Mouse (Mus musculus) spleen, adult 2 months (tissue): ENCODE measurements around the gene Htra2. TPM values are rescaled to one million over a fixed set of nuclear protein-coding genes. Genes with fewer than 3 reads are reported as not detected.

Experiments used
- DNase-seq, 2 experiments: peaks; one replicate each; pipeline versions ENCODE4 v3.0.0 to v3.0.0-alpha.2; 2012 to 2021; ENCODE audit warnings: low spot score in 2 of 2, low read depth in 1 of 2
- H3K27ac ChIP-seq: fragments of 200-500 bp; 2 replicates; pipeline ENCODE4 v1.5.1; 2012; ENCODE audit warnings: low read length, inconsistent platforms; ENCODE audit not compliant: insufficient read depth
- H3K27me3 ChIP-seq: fragments of 200-500 bp; 2 replicates; pipeline ENCODE4 v1.6.1; 2012; ENCODE audit warnings: mild to moderate bottlenecking, moderate library complexity, low read length, inconsistent platforms; ENCODE audit not compliant: control insufficient read depth, insufficient read depth
- H3K36me3 ChIP-seq: fragments of 200-500 bp; 2 replicates; pipeline ENCODE4 v1.6.1; 2012; ENCODE audit warnings: mild to moderate bottlenecking, low read length, inconsistent platforms; ENCODE audit not compliant: control insufficient read depth, insufficient read depth
- H3K4me1 ChIP-seq: fragments of 200-500 bp; 2 replicates; pipeline ENCODE4 v1.6.1; 2011; ENCODE audit warnings: inconsistent platforms; ENCODE audit not compliant: control insufficient read depth, insufficient read depth, insufficient read length
- H3K4me3 ChIP-seq: fragments of 200-500 bp; 2 replicates; pipeline ENCODE4 v1.5.1; 2011; ENCODE audit warnings: mild to moderate bottlenecking, inconsistent platforms; ENCODE audit not compliant: insufficient read depth, insufficient read length; ENCODE audit errors: extremely low read depth
- CTCF ChIP-seq: fragments of 200-500 bp; IDR thresholded peaks from 2 replicates; pipeline ENCODE4 v1.5.1; 2011; ENCODE audit warnings: mild to moderate bottlenecking, inconsistent platforms; ENCODE audit not compliant: insufficient read depth, insufficient read length, insufficient replicate concordance; ENCODE audit errors: extremely low read depth
- POLR2A ChIP-seq: fragments of 200-500 bp; IDR thresholded peaks from 2 replicates; pipeline ENCODE4 v1.6.1; 2011; ENCODE audit warnings: low read depth, low read length, inconsistent platforms
- WGBS: fragments of 180-500 bp; shearing (Covaris S2); methylation state at CpG from one replicate; pipeline ENCODE4 v1.1.7; 2018; 5-methylcytosine and 5-hydroxymethylcytosine counted together
- polyA plus RNA-seq: library from polyadenylated mRNA; depleted of rRNA; stranded (reverse); fragments of >200 nt; gene quantifications from 2 replicates; pipeline ENCODE4 v1.2.3, GENCODE M21; 2012; rRNA removed

Gene Htra2
- polyA plus RNA-seq = 59.1 and 69.0 TPM in 2 replicates

DNA sequence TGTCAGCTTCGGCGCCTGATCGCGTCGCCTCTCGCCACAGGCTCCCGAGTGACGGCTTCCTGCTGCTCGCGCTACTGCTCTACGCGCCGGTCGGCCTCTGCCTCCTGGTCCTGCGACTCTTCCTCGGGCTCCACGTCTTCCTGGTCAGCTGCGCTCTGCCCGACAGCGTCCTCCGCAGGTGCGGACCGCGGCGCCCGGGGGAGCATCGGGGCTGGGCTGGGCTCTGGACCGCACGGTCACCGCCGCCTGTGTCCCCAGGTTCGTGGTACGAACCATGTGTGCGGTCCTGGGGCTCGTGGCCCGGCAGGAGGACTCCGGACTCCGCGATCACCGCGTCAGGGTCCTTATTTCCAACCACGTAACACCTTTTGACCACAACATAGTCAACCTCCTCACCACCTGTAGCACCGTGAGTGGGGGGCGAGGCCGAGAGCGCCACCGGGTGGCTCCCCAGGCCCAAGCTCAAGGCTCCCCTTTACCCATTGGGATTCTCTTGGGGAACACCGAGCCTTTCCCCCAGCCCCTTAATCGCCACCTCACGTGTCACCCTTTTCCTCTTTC is at the start of gene Htra2:
Htra2 (minus strand) TSS at position 403 of the 561 bp plus-strand sequence.
- peak in 1 of 2 experiments; percentile 51 for DNase-seq
- Histone ChIP-seq H3K4me1 (peaks cover 7% of the 10 kb centered on the region; the same call in 1 of the 2 replicates), H3K27ac (peak within 1 kb of the TSS; percentile 90), H3K27me3 (no peaks in the 10 kb centered on the region), H3K36me3 (peaks cover 15% of the 10 kb centered on the region), H3K4me3 (peak within 1 kb of the TSS; percentile 93)
- under 1% methylated on average over 46 of the region's 50 CpGs for WGBS
- 0 out of 2 replicates have a peak, but pooled peaks have one; percentile 42 for TF ChIP-seq CTCF
- no peak for TF ChIP-seq POLR2A

- Histone ChIP-seq H3K4me3 (no peak overlapping the region), H3K27ac (no peak overlapping the region), H3K36me3 (no peaks in the 10 kb centered on the region; the same call in 1 of the 2 replicates), H3K27me3 (no peaks in the 10 kb centered on the region), H3K4me1 (peaks cover 13% of the 10 kb centered on the region)
- no peak for DNase-seq
- WGBS = 89% methylated on average over 4 of the region's 4 CpGs
- TF ChIP-seq POLR2A = no peak
- no peak for TF ChIP-seq CTCF
Measured at GRCm38 (mm10) chr6:83104158-83104557, 49.1 kb upstream of the Htra2 start.

DNA sequence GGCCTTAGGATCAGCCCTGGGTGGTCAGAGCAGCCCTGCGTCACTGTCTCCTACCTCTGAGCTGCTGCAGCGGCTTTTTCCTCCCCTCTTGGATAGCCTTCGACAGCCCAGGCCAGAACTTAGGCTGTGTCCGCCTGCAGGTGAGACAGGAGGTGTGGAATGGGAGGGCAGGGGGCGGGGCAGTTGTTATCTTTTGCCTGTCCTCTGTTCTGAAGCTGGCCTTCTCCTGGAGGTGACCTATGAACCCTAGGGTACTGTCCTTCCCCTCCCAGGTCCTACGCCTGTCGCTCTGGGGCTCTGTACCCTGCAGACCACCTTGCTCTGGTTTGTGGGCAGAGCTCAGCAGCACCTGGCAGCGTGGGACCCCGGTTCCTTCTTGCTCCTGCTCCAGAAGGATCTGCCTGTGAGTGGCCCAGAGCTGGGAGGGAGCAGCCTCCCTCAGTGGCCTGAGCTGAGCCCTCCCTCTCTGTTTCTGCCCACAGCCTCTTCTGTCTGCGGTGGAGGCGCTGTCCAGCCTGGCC is 48.1 kb upstream of the Htra2 start:
- no peak for DNase-seq
- Histone ChIP-seq H3K27ac (no peak overlapping the region), H3K27me3 (no peaks in the 10 kb centered on the region), H3K4me3 (no peak overlapping the region), H3K4me1 (peaks cover 13% of the 10 kb centered on the region), H3K36me3 (no peaks in the 10 kb centered on the region; the same call in 1 of the 2 replicates)
- TF ChIP-seq CTCF (no peak), POLR2A (no peak)
- WGBS = 93% methylated on average over 11 of the region's 11 CpGs

- peak in 1 of 2 experiments; percentile 63 for DNase-seq
- H3K36me3 ChIP-seq = no peaks in the 10 kb centered on the region; the same call in 1 of the 2 replicates
- peaks cover 13% of the 10 kb centered on the region for H3K4me1 ChIP-seq
- under 1% methylated on average over 74 of the region's 74 CpGs for WGBS
- H3K4me3 ChIP-seq = peak overlapping the region; percentile 68
- peak overlapping the region; percentile 70 for H3K27ac ChIP-seq
- H3K27me3 ChIP-seq = no peaks in the 10 kb centered on the region
- TF ChIP-seq POLR2A (no peak), CTCF (peak; percentile 60)
Measured at GRCm38 (mm10) chr6:83101688-83102556, 46.8 kb upstream of the Htra2 start.

DNA sequence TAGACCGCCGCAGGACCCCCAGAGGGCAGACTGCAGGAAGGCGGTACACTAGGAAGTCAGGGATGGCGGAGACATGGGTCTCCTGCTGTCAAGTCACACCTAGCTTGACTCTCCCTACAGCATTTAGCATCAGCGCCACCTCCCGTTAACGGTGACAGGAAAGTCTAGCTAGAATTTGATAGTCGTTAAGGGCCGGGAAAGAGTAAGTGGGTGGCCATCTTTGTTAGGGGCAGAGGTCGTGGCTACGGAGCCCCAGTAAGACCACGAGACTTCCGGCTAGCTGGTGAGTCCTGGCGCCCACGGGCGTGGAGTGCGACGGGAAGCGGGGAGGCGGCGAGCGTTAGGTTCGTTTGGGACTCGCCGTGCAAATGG is 46.2 kb upstream of the Htra2 start, which contains the start of the genes Ccdc142 and Gm42688:
Ccdc142 (plus strand) TSS at position 286 of the 372 bp plus-strand sequence.
Gm42688 (plus strand) TSS at position 302 of the 372 bp plus-strand sequence.
- 1% methylated on average over 25 of the region's 25 CpGs for WGBS
- H3K4me1 ChIP-seq = peaks cover 13% of the 10 kb centered on the region
- no peaks in the 10 kb centered on the region for H3K27me3 ChIP-seq
- DNase-seq = peak; percentile 82 to 93
- H3K4me3 ChIP-seq = peak within 1 kb of the TSS; percentile 68
- peak within 1 kb of the TSS; percentile 70 for H3K27ac ChIP-seq
- H3K36me3 ChIP-seq = no peaks in the 10 kb centered on the region; the same call in 1 of the 2 replicates
- no peak for TF ChIP-seq POLR2A
- TF ChIP-seq CTCF = peak; percentile 33; the same call in 1 of the 2 replicates

DNA sequence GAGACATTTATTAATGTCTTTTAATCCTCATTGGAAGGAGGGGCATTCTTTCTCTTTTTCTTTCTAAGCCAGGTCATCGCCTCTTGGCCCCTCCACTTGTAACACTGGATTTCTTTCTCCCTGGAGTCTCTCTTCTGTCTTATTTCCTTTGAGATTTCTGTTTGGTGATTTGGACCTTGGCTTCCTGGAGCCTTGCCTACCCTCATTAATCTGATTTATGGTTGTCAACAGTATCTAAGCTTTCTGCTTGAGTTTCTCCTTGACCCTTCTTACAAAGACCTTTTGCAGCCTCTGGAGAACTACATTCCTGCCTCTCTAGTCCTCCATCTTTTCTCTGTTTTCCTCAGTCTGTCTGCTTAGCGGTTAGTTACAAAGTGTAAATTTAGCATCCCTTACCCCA is 43.3 kb upstream of the Htra2 start:
- Histone ChIP-seq H3K36me3 (no peaks in the 10 kb centered on the region; the same call in 1 of the 2 replicates), H3K4me1 (peaks cover 13% of the 10 kb centered on the region), H3K4me3 (no peak overlapping the region), H3K27ac (no peak overlapping the region), H3K27me3 (no peaks in the 10 kb centered on the region)
- 79% methylated on average over 2 of the region's 2 CpGs for WGBS
- DNase-seq = no peak
- TF ChIP-seq POLR2A (no peak), CTCF (no peak)
